ENCODE assay signal across 8 mouse cellular contexts in the genomic region with DNA sequence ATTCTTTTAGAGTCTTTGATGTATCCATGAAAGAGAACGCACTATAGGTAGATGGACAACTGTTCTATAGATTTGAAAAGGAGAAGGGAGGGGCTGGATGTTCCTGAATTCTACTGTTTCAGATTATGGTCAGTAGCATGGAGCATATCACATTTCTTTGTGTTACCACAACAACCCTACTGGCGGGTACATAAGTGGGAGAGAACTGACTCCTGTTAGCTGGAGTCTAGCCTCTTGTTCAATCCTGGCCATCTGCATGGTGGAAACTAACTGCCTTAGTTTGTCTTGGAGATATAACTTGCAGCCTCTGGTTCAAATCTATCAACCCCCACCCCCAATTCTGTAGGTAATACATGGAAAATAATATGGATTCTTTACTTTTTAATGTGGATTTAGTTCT. TPM values are rescaled to one million over a fixed set of nuclear protein-coding genes. Genes with fewer than 3 reads are reported as not detected.
DNase-seq lines count a peak whose midpoint lies in the region; ATAC-seq lines count a peak whose summit lies in the region.

No protein-coding gene starts in this region.

- no peak for ATAC-seq in kidney, embryonic 16.5 days (ENCODE audit: low FRiP score, low TSS enrichment)
- ATAC-seq in forebrain, embryonic 11.5 days (replicated peaks; ENCODE audit: low FRiP score) = no peak
- no peak for ATAC-seq in neural tube, embryonic 12.5 days (ENCODE audit: low FRiP score, low read depth)
- ATAC-seq in activated CD4-positive, CD25-positive, alpha-beta regulatory T cell, adult 4 months = no peak

- peak overlapping the region; percentile 48; the same call in 1 of the 2 replicates for H3K4me3 ChIP-seq in kidney, embryonic 16.5 days (ENCODE audit: low read length)
- peak overlapping the region; percentile 38; the same call in 1 of the 2 replicates for H3K4me3 ChIP-seq in forebrain, embryonic 11.5 days (ENCODE audit: low read depth, low read length)
- peak overlapping the region; percentile 55; the same call in 1 of the 2 replicates for H3K4me3 ChIP-seq in limb, embryonic 10.5 days
- no peak overlapping the region for H3K4me3 ChIP-seq in neural tube, embryonic 12.5 days

- no peak overlapping the region for H3K9ac ChIP-seq in kidney, embryonic 16.5 days (replicated peaks; ENCODE audit: low read length)
- no peak overlapping the region for H3K9ac ChIP-seq in forebrain, embryonic 11.5 days (ENCODE audit: low read length)
- no peak overlapping the region for H3K9ac ChIP-seq in neural tube, embryonic 12.5 days

- H3K27ac ChIP-seq in kidney, embryonic 16.5 days (ENCODE audit: low read length) = peak overlapping the region; percentile 80; the same call in 1 of the 2 replicates
- no peak overlapping the region; the same call in 1 of the 2 replicates for H3K27ac ChIP-seq in forebrain, embryonic 11.5 days (ENCODE audit: low read depth, low read length)
- H3K27ac ChIP-seq in limb, embryonic 10.5 days = peak overlapping the region; percentile 91; the same call in 1 of the 2 replicates
- no peak overlapping the region for H3K27ac ChIP-seq in neural tube, embryonic 12.5 days

- peaks cover 29% of the 10 kb centered on the region for H3K4me1 ChIP-seq in kidney, embryonic 16.5 days (ENCODE audit: insufficient read depth, low read length)
- H3K4me1 ChIP-seq in forebrain, embryonic 11.5 days (replicated peaks; ENCODE audit: control insufficient read depth, insufficient read depth, low read length) = peaks cover 10% of the 10 kb centered on the region
- H3K4me1 ChIP-seq in limb, embryonic 10.5 days = peaks cover 57% of the 10 kb centered on the region
- H3K4me1 ChIP-seq in neural tube, embryonic 12.5 days = peaks cover 16% of the 10 kb centered on the region; the same call in 1 of the 2 replicates

- H3K4me2 ChIP-seq in kidney, embryonic 16.5 days (replicated peaks; ENCODE audit: low read depth, low read length) = peak overlapping the region; percentile 65
- H3K4me2 ChIP-seq in forebrain, embryonic 11.5 days (ENCODE audit: low read depth, low read length, severe bottlenecking) = peak overlapping the region; percentile 75
- peak overlapping the region; percentile 61 for H3K4me2 ChIP-seq in neural tube, embryonic 12.5 days (replicated peaks)

- whole genome bisulfite sequencing in kidney, embryonic 16.5 days = 57% methylated on average over 2 of the region's 2 CpGs
- WGBS in forebrain, embryonic 11.5 days = 36% methylated on average over 2 of the region's 2 CpGs
- WGBS in limb, embryonic 10.5 days = 64% methylated on average over 2 of the region's 2 CpGs
- 40% methylated on average over 2 of the region's 2 CpGs for WGBS in neural tube, embryonic 12.5 days

- DNase-seq in kidney, adult 9 months = no peak
- no peak for DNase-seq in forebrain, embryonic 11.5 days (ENCODE audit: low spot score)
- no peak for DNase-seq in limb, embryonic 10.5 days (ENCODE audit: low spot score)
- DNase-seq in frontal cortex, adult 2 months (ENCODE audit: extremely low spot score in 1 of 2, low spot score in 1 of 2) = no peak
- no peak for DNase-seq in cerebellum, adult 8-10 months

- H3K9me3 ChIP-seq in kidney, embryonic 16.5 days (ENCODE audit: low read length) = no peaks in the 10 kb centered on the region
- H3K9me3 ChIP-seq in forebrain, embryonic 11.5 days (ENCODE audit: control insufficient read depth, low read length) = no peaks in the 10 kb centered on the region
- no peaks in the 10 kb centered on the region for H3K9me3 ChIP-seq in limb, embryonic 10.5 days (replicated peaks)
- no peaks in the 10 kb centered on the region for H3K9me3 ChIP-seq in neural tube, embryonic 12.5 days

- peaks cover 15% of the 10 kb centered on the region for H3K27me3 ChIP-seq in kidney, embryonic 16.5 days (ENCODE audit: insufficient read depth, low read length)
- peaks cover 4% of the 10 kb centered on the region; the same call in 1 of the 2 replicates for H3K27me3 ChIP-seq in forebrain, embryonic 11.5 days (ENCODE audit: control insufficient read depth, insufficient read depth, low read length)
- H3K27me3 ChIP-seq in limb, embryonic 10.5 days (ENCODE audit: low read depth, poor library complexity, severe bottlenecking) = peaks cover 18% of the 10 kb centered on the region
- 0 out of 2 replicates have a peak, but pooled peaks cover 2% of the 10 kb centered on the region for H3K27me3 ChIP-seq in neural tube, embryonic 12.5 days (replicated peaks)

- no peaks in the 10 kb centered on the region for H3K36me3 ChIP-seq in kidney, embryonic 16.5 days (ENCODE audit: insufficient read depth, low read length)
- no peaks in the 10 kb centered on the region for H3K36me3 ChIP-seq in forebrain, embryonic 11.5 days (ENCODE audit: control insufficient read depth, insufficient read depth, low read length)
- no peaks in the 10 kb centered on the region for H3K36me3 ChIP-seq in limb, embryonic 10.5 days
- H3K36me3 ChIP-seq in neural tube, embryonic 12.5 days = no peaks in the 10 kb centered on the region

RNA-seq across cellular contexts. Expression of a gene that starts 1.3 kb away (rescaled TPM):
- polyA plus RNA-seq in kidney, embryonic 16.5 days (2015; fragmentation: Nextera tagmentation; extraction: Ambion mirVana) = 19.9 and 25.0 TPM in 2 replicates
- 39.5 and 45.4 TPM in 2 replicates for polyA plus RNA-seq in forebrain, embryonic 11.5 days (2014; fragmentation: Nextera tagmentation; extraction: Ambion mirVana)
- 6.7 and 21.3 TPM in 2 replicates for polyA plus RNA-seq in limb, embryonic 10.5 days (2016; fragmentation: Nextera tagmentation; extraction: Ambion mirVana)
- 42.4 and 47.8 TPM in 2 replicates for polyA plus RNA-seq in neural tube, embryonic 12.5 days (2016; fragmentation: Nextera tagmentation; extraction: Ambion mirVana)
- polyA plus RNA-seq in frontal cortex, adult 2 months (2012; rRNA removed) = 20.4 and 24.3 TPM in 2 replicates
- polyA plus RNA-seq in activated CD4-positive, CD25-positive, alpha-beta regulatory T cell, adult 4 months (2017; shearing (Covaris generic)) = 10 to 100 TPM in 1 of 2 experiments, 1 to 10 TPM in 1; 7.3 to 12.6 TPM

RNA-seq across cellular contexts. Expression of a gene that starts 4.1 kb away (rescaled TPM):
- 0.54 and 0.58 TPM in 2 replicates for polyA plus RNA-seq in kidney, embryonic 16.5 days (2015; fragmentation: Nextera tagmentation; extraction: Ambion mirVana)
- polyA plus RNA-seq in forebrain, embryonic 11.5 days (2014; fragmentation: Nextera tagmentation; extraction: Ambion mirVana) = 45.7 and 46.4 TPM in 2 replicates
- 2.8 and 11.0 TPM in 2 replicates for polyA plus RNA-seq in limb, embryonic 10.5 days (2016; fragmentation: Nextera tagmentation; extraction: Ambion mirVana)
- 17.3 and 20.4 TPM in 2 replicates for polyA plus RNA-seq in neural tube, embryonic 12.5 days (2016; fragmentation: Nextera tagmentation; extraction: Ambion mirVana)
- 14.7 and 22.6 TPM in 2 replicates for polyA plus RNA-seq in frontal cortex, adult 2 months (2012; rRNA removed)
- polyA plus RNA-seq in activated CD4-positive, CD25-positive, alpha-beta regulatory T cell, adult 4 months (2017; shearing (Covaris generic)) = not detected

Comparison
In these comparisons a context has a peak if more than half of its experiments do, and no peak if none do; other contexts are left out.
1. H3K27ac ChIP-seq: peak in kidney, embryonic 16.5 days (single experiment) and limb, embryonic 10.5 days (single experiment); none in forebrain, embryonic 11.5 days (single experiment) and neural tube, embryonic 12.5 days (single experiment).
2. Peak in every context shown above with its lines, with median percentiles within 50 percentile points of each other: H3K4me2 ChIP-seq.